ENCODE assay signal across 8 mouse cellular contexts in genomic region chr5:117976657-117977500, GRCm38 (mm10). TPM values are rescaled to one million over a fixed set of nuclear protein-coding genes. Genes with fewer than 3 reads are reported as not detected.
DNase-seq lines count a peak whose midpoint lies in the region; ATAC-seq and TF ChIP-seq lines count a peak whose summit lies in the region.

TSS of gene Fbxo21 (plus strand) at chr5:117976730.

- no peaks in the 10 kb centered on the region for H3K36me3 ChIP-seq in MEL (ENCODE audit: control insufficient read depth in 1 of 2, insufficient read depth in 2 of 2, low read length in 2 of 2)
- H3K36me3 ChIP-seq in lung, embryonic 16.5 days (ENCODE audit: control insufficient read depth, insufficient read depth, low read length), result peaks cover 3% of the 10 kb centered on the region

- H3K9me3 ChIP-seq in MEL (replicated peaks; ENCODE audit: insufficient read depth, low read length), result no peaks in the 10 kb centered on the region
- H3K9me3 ChIP-seq in lung, embryonic 16.5 days (ENCODE audit: control insufficient read depth, low read length), result no peaks in the 10 kb centered on the region

- TF ChIP-seq CTCF in MEL (IDR thresholded peaks at IDR 0.05 in 2 of 3, conservative IDR thresholded peaks at IDR 0.05 in 1 of 3; ENCODE audit: control insufficient read depth in 1 of 3, insufficient read depth in 1 of 3, low read depth in 2 of 3, low read length in 3 of 3, poor library complexity in 1 of 3, severe bottlenecking in 1 of 3), result 0 out of 6 replicates have a peak, but pooled peaks of 1 of the 3 experiments have one; percentile 1
- TF ChIP-seq CTCF in cerebellum, adult 2 months (IDR thresholded peaks at IDR 0.05; ENCODE audit: borderline replicate concordance, insufficient read depth, low read depth, low read length), result no peak

- TF ChIP-seq RAD21 in MEL (IDR thresholded peaks at IDR 0.05; ENCODE audit: low read depth, low read length), result no peak

- H3K27me3 ChIP-seq in MEL (ENCODE audit: control insufficient read depth in 1 of 2, insufficient read depth in 2 of 2, low read length in 2 of 2), result no peaks in the 10 kb centered on the region
- no peaks in the 10 kb centered on the region for H3K27me3 ChIP-seq in cerebellum, adult 2 months (ENCODE audit: control insufficient read depth, insufficient read depth, low read length)
- no peaks in the 10 kb centered on the region for H3K27me3 ChIP-seq in lung, embryonic 16.5 days (ENCODE audit: control insufficient read depth, insufficient read depth, low read depth, low read length)

- peaks cover 0 to 3% of the 10 kb centered on the region in 2 experiments; a peak in 2 of 4 replicates for H3K4me1 ChIP-seq in MEL (ENCODE audit: control insufficient read depth in 1 of 2, insufficient read depth in 2 of 2, low read length in 2 of 2)
- peaks cover 3% of the 10 kb centered on the region; the same call in 1 of the 2 replicates for H3K4me1 ChIP-seq in cerebellum, adult 2 months (ENCODE audit: control insufficient read depth, insufficient read depth, low read length)
- H3K4me1 ChIP-seq in lung, embryonic 16.5 days (replicated peaks; ENCODE audit: control insufficient read depth, insufficient read depth, low read length), result peaks cover 13% of the 10 kb centered on the region

- peak within 1 kb of the TSS; percentile 95 for H3K9ac ChIP-seq in MEL (ENCODE audit: control insufficient read depth, low read depth, low read length, poor library complexity, severe bottlenecking)
- H3K9ac ChIP-seq in lung, embryonic 16.5 days (ENCODE audit: low read length), result peak within 1 kb of the TSS; percentile 92

- H3K4me2 ChIP-seq in lung, embryonic 16.5 days (ENCODE audit: low read depth, low read length), result peak within 1 kb of the TSS; percentile 85

- peak; percentile 96 for DNase-seq in MEL (ENCODE audit: low read depth, low spot score)
- DNase-seq in cerebellum, adult 2 months, result peak; percentile 97 to 98
- peak; percentile 91 for DNase-seq in forelimb bud, embryonic 11.5 days (ENCODE audit: low read depth, low spot score)
- peak; percentile 91 for DNase-seq in layer of hippocampus, adult 9-10 months (ENCODE audit: low spot score)
- DNase-seq in ovary, postnatal 10 days (ENCODE audit: low spot score), result peak; percentile 91
- DNase-seq in thymus, postnatal 10 days (ENCODE audit: low spot score in 2 of 2), result peak; percentile 89 to 92

- peak; percentile 82 to 86 for ATAC-seq in hematopoietic stem cell, adult 5-6 weeks (replicated peaks in 1 of 2; ENCODE audit: insufficient read depth in 1 of 2, low FRiP score in 2 of 2, low TSS enrichment in 1 of 2, low read depth in 1 of 2, poor library complexity in 2 of 2, severe bottlenecking in 2 of 2)
- ATAC-seq in lung, embryonic 16.5 days (ENCODE audit: low read depth), result peak; percentile 97

- peak; percentile 68 to 69; a peak in 2 of 4 replicates for TF ChIP-seq POLR2A in MEL (IDR thresholded peaks at IDR 0.05; ENCODE audit: control insufficient read depth in 1 of 2, insufficient read depth in 1 of 2, low read depth in 1 of 2, low read length in 2 of 2, poor library complexity in 1 of 2)
- TF ChIP-seq POLR2A in cerebellum, adult 2 months (IDR thresholded peaks at IDR 0.05; ENCODE audit: borderline replicate concordance, insufficient read depth, low read length), result peak; percentile 78

- H3K27ac ChIP-seq in MEL (ENCODE audit: control insufficient read depth, low read depth, low read length), result peak within 1 kb of the TSS; percentile 56
- H3K27ac ChIP-seq in cerebellum, adult 2 months (ENCODE audit: insufficient read depth, low read length), result peak within 1 kb of the TSS; percentile 75
- H3K27ac ChIP-seq in lung, embryonic 16.5 days (ENCODE audit: low read length), result peak within 1 kb of the TSS; percentile 71

- no peak for TF ChIP-seq EP300 in MEL (IDR thresholded peaks at IDR 0.05; ENCODE audit: low read depth in 1 of 2, low read length in 2 of 2)

- 1% methylated on average over 88 of the region's 88 CpGs for WGBS in cerebellum, adult 2 months
- WGBS in lung, embryonic 16.5 days, result 0% methylated on average over 62 of the region's 88 CpGs

- H3K79me2 ChIP-seq in MEL (ENCODE audit: control insufficient read depth, insufficient read depth, low read length, poor library complexity), result peaks cover 9% of the 10 kb centered on the region

- peak within 1 kb of the TSS; percentile 95 to 99 for H3K4me3 ChIP-seq in MEL (ENCODE audit: control insufficient read depth in 1 of 2, insufficient read depth in 1 of 2, low read depth in 2 of 2, low read length in 2 of 2)
- H3K4me3 ChIP-seq in cerebellum, adult 2 months (replicated peaks; ENCODE audit: insufficient read depth, low read depth, low read length), result peak within 1 kb of the TSS; percentile 88
- peak within 1 kb of the TSS; percentile 94 for H3K4me3 ChIP-seq in lung, embryonic 16.5 days (ENCODE audit: low read length)

TF ChIP-seq in MEL, 35 proteins besides CTCF, POLR2A, EP300 and RAD21:
- TF ChIP-seq NRF1 (IDR thresholded peaks at IDR 0.05; ENCODE audit: insufficient read depth, low read depth, low read length, poor library complexity, severe bottlenecking), result peak; percentile 45; the same call in 1 of the 2 replicates
- TF ChIP-seq MEF2A (IDR thresholded peaks at IDR 0.05; ENCODE audit: extremely low read depth, insufficient replicate concordance, low read depth, low read length, poor library complexity, severe bottlenecking), result no peak
- TF ChIP-seq ELF1 (IDR thresholded peaks at IDR 0.05; ENCODE audit: low read depth, low read length), result no peak
- TF ChIP-seq MYB (IDR thresholded peaks at IDR 0.05; ENCODE audit: low read depth, low read length), result no peak
- TF ChIP-seq TBP (IDR thresholded peaks at IDR 0.05; ENCODE audit: low read depth, low read length), result no peak
- no peak for TF ChIP-seq MYC (IDR thresholded peaks at IDR 0.05; ENCODE audit: low read depth, low read length)
- TF ChIP-seq UBTF (IDR thresholded peaks at IDR 0.05; ENCODE audit: borderline replicate concordance, insufficient read depth, low read depth, low read length), result no peak
- TF ChIP-seq RCOR1 (IDR thresholded peaks at IDR 0.05; ENCODE audit: low read depth, low read length), result no peak
- peak; percentile 69 for TF ChIP-seq NELFE (IDR thresholded peaks at IDR 0.05; ENCODE audit: low read depth, low read length)
- peak; percentile 41 for TF ChIP-seq TCF12 (IDR thresholded peaks at IDR 0.05; ENCODE audit: low read depth, low read length)
- TF ChIP-seq MAFK (IDR thresholded peaks at IDR 0.05; ENCODE audit: borderline replicate concordance, low read depth, low read length), result no peak
- TF ChIP-seq MXI1 (IDR thresholded peaks at IDR 0.05; ENCODE audit: low read depth, low read length), result peak; percentile 35; the same call in 1 of the 2 replicates
- no peak for TF ChIP-seq SMC3 (IDR thresholded peaks at IDR 0.05; ENCODE audit: low read depth, low read length)
- TF ChIP-seq HCFC1 (IDR thresholded peaks at IDR 0.05; ENCODE audit: low read depth, low read length), result peak; percentile 49
- TF ChIP-seq ZMIZ1 (IDR thresholded peaks at IDR 0.05; ENCODE audit: low read depth, low read length), result no peak
- TF ChIP-seq TAL1 (IDR thresholded peaks at IDR 0.05; ENCODE audit: low read length), result no peak
- TF ChIP-seq SIN3A (IDR thresholded peaks at IDR 0.05; ENCODE audit: low read length), result no peak; the same call in 1 of the 2 replicates
- no peak for TF ChIP-seq CHD1 (IDR thresholded peaks at IDR 0.05; ENCODE audit: low read depth, low read length)

RNA-seq across cellular contexts. Expression of gene Fbxo21, which starts in this region (rescaled TPM):
- 9.1 and 10.4 TPM in 2 replicates for total RNA-seq in MEL (2012; rRNA removed)
- 10 to 100 TPM in 1 of 2 experiments, not detected in 1; 20.5 TPM for polyA plus RNA-seq in MEL (2012; ENCODE audit: insufficient read depth in 1 of 2, insufficient read length in 2 of 2, low read depth in 1 of 2, low replicate concordance in 2 of 2, missing spikeins in 1 of 2)
- polyA plus RNA-seq in cerebellum, adult 2 months (2012; rRNA removed), result 114 and 124 TPM in 2 replicates
- 27.3 and 33.7 TPM in 2 replicates for total RNA-seq in hematopoietic stem cell, adult 5-6 weeks (2017)
- polyA plus RNA-seq in lung, embryonic 16.5 days (2015; fragmentation: Nextera tagmentation; extraction: Ambion mirVana), result 46.5 and 48.2 TPM in 2 replicates

Comparison
In these comparisons a context has a peak if more than half of its experiments do, and no peak if none do; other contexts are left out.
1. Peak in every context shown above with its lines: DNase-seq, ATAC-seq, H3K4me3 ChIP-seq and H3K27ac ChIP-seq.